In the genomic region with DNA sequence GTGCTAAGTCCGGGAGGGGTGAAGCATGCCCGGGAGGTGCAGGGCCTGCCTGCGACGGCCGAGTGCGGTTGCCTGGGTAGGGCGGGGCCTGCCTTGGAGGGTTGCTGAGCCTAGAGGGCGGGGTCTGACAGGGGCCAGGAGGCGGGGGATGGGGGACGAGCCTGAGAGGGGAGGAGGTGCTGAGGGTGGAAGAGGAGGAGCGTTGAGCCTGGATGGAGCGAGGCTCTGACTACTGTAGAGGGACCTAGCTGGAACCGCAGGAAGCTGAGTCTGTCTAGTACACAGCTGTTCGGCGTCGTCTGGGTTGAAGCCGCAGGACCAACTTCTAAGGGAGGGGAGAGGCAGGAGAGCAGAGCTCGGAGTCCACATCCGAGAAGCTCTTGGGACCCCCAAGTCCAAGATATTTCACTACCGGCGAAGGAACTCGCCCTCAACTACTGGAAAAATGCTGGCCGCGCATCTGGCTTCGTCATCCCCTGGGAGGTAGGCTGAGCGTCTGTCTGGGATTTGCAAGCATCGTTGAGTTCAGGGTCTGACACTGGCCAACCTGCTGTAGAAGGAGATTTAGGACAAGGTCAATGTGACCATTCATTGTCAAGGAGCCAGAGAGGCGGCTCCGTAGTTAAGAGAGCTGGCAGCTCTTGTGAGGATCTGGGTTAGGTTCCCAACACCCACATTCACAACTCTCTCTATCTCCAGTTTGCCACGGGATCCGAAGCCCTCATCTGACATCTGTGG, we compare ENCODE assay signal across 8 mouse cellular contexts. TPM values are rescaled to one million over a fixed set of nuclear protein-coding genes. Genes with fewer than 3 reads are reported as not detected.
DNase-seq lines count a peak whose midpoint lies in the region; ATAC-seq and TF ChIP-seq lines count a peak whose summit lies in the region.

Gene Arhgef19 (plus strand): TSS at position 112 of the 738 bp plus-strand sequence.

- DNase-seq in MEL-GATA-1-ER (ENCODE audit: extremely low read depth, low read depth), result peak; percentile 88
- peak; percentile 39 for DNase-seq in cerebellum, adult 11-12 months
- peak; percentile 90 for DNase-seq in heart, postnatal 4 days
- DNase-seq in layer of hippocampus, adult 2 months (ENCODE audit: low spot score in 2 of 2), result peak; percentile 53 to 66
- DNase-seq in lung, postnatal 10 days, result peak; percentile 96
- peak; percentile 88 for DNase-seq in retina, embryonic 14.5 days (ENCODE audit: low spot score)
- peak; percentile 96 for DNase-seq in urinary bladder, postnatal 14 days (ENCODE audit: low spot score)

- peak within 1 kb of the TSS; percentile 65 for H3K4me2 ChIP-seq in forebrain, embryonic 15.5 days (replicated peaks)

- peaks cover 36% of the 10 kb centered on the region for H3K4me1 ChIP-seq in forebrain, embryonic 15.5 days

- peak; percentile 79 for ATAC-seq in forebrain, embryonic 15.5 days (replicated peaks)

- TF ChIP-seq CTCF in layer of hippocampus, adult 2 months (conservative IDR thresholded peaks at IDR 0.05), result no peak

- H3K27ac ChIP-seq in forebrain, embryonic 15.5 days (replicated peaks), result no peak within 1 kb of the TSS
- H3K27ac ChIP-seq in layer of hippocampus, adult 2 months, result peak within 1 kb of the TSS; percentile 73; the same call in 1 of the 2 replicates

- no peaks in the 10 kb centered on the region for H3K36me3 ChIP-seq in forebrain, embryonic 15.5 days

- H3K4me3 ChIP-seq in forebrain, embryonic 15.5 days, result peak within 1 kb of the TSS; percentile 39
- H3K4me3 ChIP-seq in layer of hippocampus, adult 2 months, result peak within 1 kb of the TSS; percentile 50

- H3K27me3 ChIP-seq in forebrain, embryonic 15.5 days, result peaks cover 44% of the 10 kb centered on the region

- H3K9ac ChIP-seq in forebrain, embryonic 15.5 days (replicated peaks), result peak within 1 kb of the TSS; percentile 34; the same call in 1 of the 2 replicates

- 2% methylated on average over 31 of the region's 31 CpGs for WGBS in forebrain, embryonic 15.5 days

- H3K9me3 ChIP-seq in forebrain, embryonic 15.5 days, result no peaks in the 10 kb centered on the region

RNA-seq across cellular contexts. Expression of gene Arhgef19, which starts in this region (rescaled TPM):
- polyA plus RNA-seq in forebrain, embryonic 15.5 days (2015; fragmentation: Nextera tagmentation; extraction: Ambion mirVana), result 1.3 TPM in 2 replicates
- 1 to 10 TPM; 4.6 to 5.1 TPM for total RNA-seq in heart, postnatal 4 days (2021)
- total RNA-seq in layer of hippocampus, adult 2 months (2021), result 10 to 100 TPM; 15.5 to 16.2 TPM

Comparison
In these comparisons a context has a peak if more than half of its experiments do, and no peak if none do; other contexts are left out.
1. DNase-seq: peak in every context shown above with its lines; median percentile 96 in lung, postnatal 10 days; 96 in urinary bladder, postnatal 14 days; 90 in heart, postnatal 4 days; 88 in MEL-GATA-1-ER; 88 in retina, embryonic 14.5 days; 60 in layer of hippocampus, adult 2 months; 39 in cerebellum, adult 11-12 months.